Mouse (Mus musculus): ENCODE results near the gene Nat8f2. TPM values are rescaled to one million over a fixed set of nuclear protein-coding genes. Genes with fewer than 3 reads are reported as not detected.
"Not testable (repeated sequence)": the region's sequence is repeated elsewhere in the genome, so short reads cannot be mapped to it uniquely, and the experiment has no call there.

Gene Nat8f2
- total RNA-seq (2021) = not detected
- long read RNA-seq, experiment 1 = 0 reads
- long read RNA-seq, experiment 2 = 0 reads

- DNase-seq; intact Hi-C loops (cut with DNase I): not testable (repeated sequence)
Measured at GRCm38 (mm10) chr6:85869006-85869405, at the start of gene Nat8f2. Gene Nat8f2 (minus strand): TSS chr6:85869158.

DNA sequence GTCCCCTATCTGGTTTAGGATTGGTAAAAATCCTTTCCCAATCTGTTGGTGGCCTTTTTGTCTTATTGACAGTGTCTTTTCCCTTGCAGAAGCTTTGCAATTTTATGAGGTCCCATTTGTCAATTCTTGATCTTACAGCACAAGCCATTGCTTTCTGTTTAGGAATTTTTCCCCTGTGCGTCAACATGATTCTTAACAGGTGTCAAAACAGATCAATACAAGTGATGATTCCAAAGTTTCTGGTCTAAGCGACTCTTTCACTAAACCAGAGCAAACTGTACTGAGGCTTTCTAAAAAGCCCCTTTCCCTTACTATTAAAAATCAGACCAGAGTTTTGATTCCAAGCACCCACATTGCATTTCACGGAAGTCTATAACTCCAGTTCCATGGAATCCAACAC lies 49.4 kb upstream of the Nat8f2 start:
- DNase-seq; intact Hi-C loops (cut with DNase I): not testable (repeated sequence)

DNA sequence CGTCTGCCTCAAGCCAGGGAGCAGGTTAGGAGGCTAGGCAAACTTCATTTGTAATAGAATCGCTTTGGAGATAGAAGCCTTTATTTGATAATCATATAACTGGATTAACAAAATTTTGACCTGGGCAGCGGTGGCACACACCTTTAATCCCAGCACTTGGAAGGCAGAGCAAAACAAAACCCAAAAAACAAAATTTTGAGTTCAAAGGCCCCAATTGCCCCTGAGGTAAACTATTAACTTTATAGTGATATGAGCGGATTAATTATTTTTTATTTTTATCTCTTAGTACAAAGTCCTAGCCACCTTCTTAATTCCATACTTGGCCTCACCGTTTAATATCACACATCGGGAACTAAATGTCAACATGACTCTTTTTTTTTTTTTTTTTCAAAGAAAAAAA lies 47.6 kb upstream of the Nat8f2 start:
- intact Hi-C loops (cut with DNase I) = no loop called here
- DNase-seq = no peak

- DNase-seq = peak; percentile 84 to 88
- intact Hi-C loops (cut with DNase I) = not testable (repeated sequence)
Measured at GRCm38 (mm10) chr6:85915539-85916513, 46.9 kb upstream of the Nat8f2 start, which contains the start of gene Nat8f1. Gene Nat8f1 (minus strand): TSS chr6:85915687.

DNA sequence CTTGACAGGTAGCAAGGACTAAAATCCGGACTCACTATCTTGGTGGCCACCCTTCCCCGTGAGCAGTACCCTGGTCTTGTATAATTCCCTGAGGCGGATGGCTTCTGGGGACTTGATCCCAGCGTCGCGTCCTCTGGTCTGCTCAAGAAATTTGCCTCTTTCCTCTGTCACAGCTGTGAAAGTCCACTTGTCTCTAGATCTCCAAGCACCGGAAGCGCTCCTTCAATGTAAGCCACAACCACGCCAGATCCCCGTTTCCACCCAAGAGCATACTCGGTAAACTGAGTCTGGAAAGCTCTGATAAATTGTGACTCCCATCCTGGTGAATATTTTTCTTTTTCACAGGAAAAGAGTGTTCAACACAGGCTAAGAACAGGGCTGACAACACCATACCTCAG lies 46.2 kb upstream of the Nat8f2 start:
- peak in 1 of 2 experiments; percentile 4 for DNase-seq
- intact Hi-C loops (cut with DNase I) = no loop called here

- intact Hi-C loops (cut with DNase I) = no loop called here
- no peak for DNase-seq
Measured at GRCm38 (mm10) chr6:85911587-85911986, 42.6 kb upstream of the Nat8f2 start, which contains the start of gene Tprkb. Gene Tprkb (plus strand): TSS chr6:85911865.

DNA sequence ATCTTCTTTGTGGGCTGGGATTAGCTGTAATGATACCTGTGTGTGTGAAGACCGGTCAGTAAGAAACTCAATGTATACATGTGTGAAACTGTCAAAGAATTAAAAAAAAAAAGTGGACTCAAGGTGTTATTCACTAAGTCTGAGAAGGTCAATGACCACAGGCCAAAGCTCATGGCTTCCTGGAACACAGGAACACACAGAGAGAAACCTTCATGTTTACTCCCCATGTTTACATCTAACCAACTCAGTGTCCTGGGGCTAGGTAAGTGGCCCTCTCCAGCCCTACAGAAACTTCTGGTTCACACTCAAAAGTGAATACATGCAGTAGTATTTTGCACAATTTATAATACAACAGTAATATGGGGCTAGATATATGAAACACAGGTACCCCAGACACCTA lies 40.7 kb upstream of the Nat8f2 start:
- intact Hi-C loops (cut with DNase I) = loop anchor here (10.0 kb wide), 1 partner anchor 325 kb away; the partner anchor contains the start of gene Alms1

GRCm38 (mm10) chr6:85908341-85908740 lies 39.4 kb upstream of the Nat8f2 start:
- intact Hi-C loops (cut with DNase I) = loop anchor here (10.0 kb wide), 1 partner anchor 324 kb away; the partner anchor contains the start of gene Alms1

More for the DNA sequence above, 40.7 kb upstream of the Nat8f2 start:
- DNase-seq = no peak

DNA sequence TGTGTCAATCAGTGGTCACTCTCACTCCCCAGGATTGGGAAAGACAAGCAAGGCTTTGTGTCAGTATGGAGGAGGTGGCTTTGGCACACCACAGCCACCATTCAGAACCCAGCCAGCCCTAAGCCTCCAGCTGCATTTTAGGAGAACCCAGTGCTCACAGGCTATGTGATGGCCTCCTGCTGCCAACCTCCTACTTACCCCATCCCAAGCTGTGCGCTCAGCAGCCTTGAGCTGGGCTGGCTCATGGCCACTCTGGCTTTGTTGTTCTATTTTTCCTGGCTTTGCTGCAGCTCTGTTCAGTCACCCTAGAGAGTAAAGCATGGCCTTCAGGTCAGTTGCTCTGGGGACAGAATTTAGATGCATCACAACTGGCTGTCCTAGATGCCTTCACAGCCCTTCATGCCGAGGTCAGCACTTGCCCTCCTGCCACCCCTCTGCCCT lies 38.0 kb upstream of the Nat8f2 start:
- intact Hi-C loops (cut with DNase I) = loop anchor here (10.0 kb wide), 1 partner anchor 322 kb away; the partner anchor contains the start of gene Alms1
- DNase-seq = peak; percentile 13 to 28

More at GRCm38 (mm10) chr6:85908341-85908740, 39.4 kb upstream of the Nat8f2 start:
- no peak for DNase-seq

DNA sequence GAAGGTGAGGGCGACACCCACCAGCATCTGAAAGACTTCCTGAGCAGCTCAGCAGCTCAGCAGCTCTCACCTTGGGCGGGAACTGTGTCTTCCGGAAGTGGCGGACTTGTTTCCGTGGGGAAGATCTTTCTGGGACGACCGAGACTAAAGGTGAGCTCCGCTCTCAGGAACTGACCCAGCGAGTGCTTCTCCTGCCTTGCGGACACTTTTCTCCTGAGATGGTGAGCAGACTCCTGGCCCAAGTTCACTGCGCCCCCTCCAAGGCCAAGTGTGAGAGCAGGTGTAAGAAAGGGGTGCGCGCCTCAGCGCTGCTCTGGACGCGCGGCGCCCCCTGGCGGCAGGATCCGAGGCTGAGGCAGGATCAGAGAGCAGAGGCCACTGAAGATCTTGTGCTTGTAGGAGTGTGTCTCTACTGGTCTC lies 35.7 kb upstream of the Nat8f2 start, which contains the start of gene Nat8f4:
Gene Nat8f4, minus strand, starts transcription at position 243 of the 420 bp plus-strand sequence.
- peak; percentile 71 to 84 for DNase-seq
- intact Hi-C loops (cut with DNase I) = loop anchor here (10.0 kb wide), 1 partner anchor 320 kb away; the partner anchor contains the start of gene Alms1

DNA sequence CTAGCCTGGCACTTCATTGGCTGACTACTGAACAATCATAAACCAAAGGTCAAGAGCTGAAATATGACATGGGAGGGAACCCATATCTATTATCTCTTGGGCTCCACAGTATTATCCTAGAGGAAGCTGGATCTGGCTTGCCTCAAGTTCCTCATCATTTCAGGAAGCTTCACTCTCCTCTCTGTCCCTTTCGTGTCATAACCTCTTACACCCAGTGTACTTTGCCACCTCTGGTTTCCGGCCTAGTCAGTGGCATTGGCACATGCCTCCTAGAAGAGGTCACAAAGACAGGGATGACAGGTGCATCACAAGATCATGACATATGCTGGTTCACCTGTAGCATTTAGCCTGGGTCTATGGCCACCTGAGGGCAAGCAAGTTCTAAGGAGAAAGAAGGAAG lies 33.3 kb upstream of the Nat8f2 start:
- no peak for DNase-seq
- intact Hi-C loops (cut with DNase I) = loop anchor here (10.0 kb wide), 1 partner anchor 318 kb away; the partner anchor contains the start of gene Alms1

DNA sequence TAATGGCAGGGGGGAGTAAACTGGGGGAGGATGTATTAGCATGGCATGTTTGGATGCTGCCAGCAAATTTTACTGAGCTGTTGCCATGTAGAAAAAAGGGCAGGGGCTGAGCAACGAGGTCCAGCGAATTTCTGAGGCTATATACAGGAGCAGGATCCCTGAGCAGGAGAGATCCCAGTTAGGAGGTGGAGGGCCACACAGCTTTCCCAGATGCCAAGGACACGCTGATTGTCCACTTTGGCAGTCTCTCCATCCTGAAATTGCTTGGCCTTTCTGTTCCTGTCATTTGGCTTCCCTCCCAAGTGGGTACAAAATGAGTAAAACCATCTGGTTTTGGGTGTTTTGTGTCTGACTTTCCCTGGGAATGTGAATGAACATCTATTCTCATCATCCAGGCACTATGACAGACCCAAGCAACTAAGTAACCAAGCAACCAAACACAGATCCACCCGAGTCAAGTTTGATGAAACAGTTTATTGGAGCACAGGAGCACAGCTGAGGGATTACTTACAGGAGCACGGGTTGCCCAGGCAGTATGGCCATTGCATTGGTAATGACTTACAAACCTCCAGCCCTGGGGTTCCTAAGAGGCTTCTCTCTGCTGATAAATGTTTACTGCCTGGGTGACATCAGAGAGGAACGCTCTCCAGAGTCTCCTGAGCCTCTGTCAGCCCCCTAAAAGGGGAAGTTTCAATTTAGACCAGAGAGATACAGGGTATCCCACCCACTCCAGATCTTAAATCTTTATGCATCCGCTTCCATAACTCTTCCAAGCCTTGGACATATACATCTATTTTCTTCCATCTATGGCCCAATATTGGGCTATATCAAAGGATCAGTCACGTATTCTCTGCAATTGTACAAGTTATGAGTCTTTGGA lies 29.9 kb upstream of the Nat8f2 start:
- DNase-seq; intact Hi-C loops (cut with DNase I): not testable (repeated sequence)

DNA sequence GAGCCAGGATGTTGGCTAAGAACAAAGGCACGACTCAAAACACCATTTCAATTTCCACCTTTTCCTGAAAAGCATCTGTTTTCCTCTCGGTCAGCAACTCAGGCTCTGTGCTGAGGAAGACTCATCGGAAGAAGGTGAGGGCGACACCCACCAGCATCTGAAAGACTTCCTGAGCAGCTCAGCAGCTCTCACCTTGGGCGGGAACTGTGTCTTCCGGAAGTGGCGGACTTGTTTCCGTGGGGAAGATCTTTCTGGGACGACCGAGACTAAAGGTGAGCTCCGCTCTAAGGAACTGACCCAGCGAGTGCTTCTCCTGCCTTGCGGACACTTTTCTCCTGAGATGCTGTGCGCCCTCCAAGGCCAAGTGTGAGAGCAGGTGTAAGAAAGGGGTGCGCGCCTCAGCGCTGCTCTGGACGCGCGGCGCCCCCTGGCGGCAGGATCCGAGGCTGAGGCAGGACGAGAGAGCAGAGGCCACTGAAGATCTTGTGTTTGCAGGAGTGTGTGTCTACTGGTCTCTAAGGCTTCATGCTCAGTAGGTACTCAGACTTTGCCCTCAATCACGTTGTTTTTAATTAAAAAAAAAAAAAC lies 26.2 kb upstream of the Nat8f2 start:
- intact Hi-C loops (cut with DNase I) = not testable (repeated sequence)

GRCm38 (mm10) chr6:85888961-85889360 lies 20.0 kb upstream of the Nat8f2 start:
- DNase-seq = no peak
- intact Hi-C loops (cut with DNase I) = no loop called here

More for the DNA sequence above, 26.2 kb upstream of the Nat8f2 start:
- DNase-seq = peak in 1 of 2 experiments; percentile 35

GRCm38 (mm10) chr6:85884311-85884710 lies 15.4 kb upstream of the Nat8f2 start:
- no peak for DNase-seq
- intact Hi-C loops (cut with DNase I) = no loop called here

GRCm38 (mm10) chr6:85883246-85883645 lies 14.3 kb upstream of the Nat8f2 start:
- intact Hi-C loops (cut with DNase I); DNase-seq: not testable (repeated sequence)

DNA sequence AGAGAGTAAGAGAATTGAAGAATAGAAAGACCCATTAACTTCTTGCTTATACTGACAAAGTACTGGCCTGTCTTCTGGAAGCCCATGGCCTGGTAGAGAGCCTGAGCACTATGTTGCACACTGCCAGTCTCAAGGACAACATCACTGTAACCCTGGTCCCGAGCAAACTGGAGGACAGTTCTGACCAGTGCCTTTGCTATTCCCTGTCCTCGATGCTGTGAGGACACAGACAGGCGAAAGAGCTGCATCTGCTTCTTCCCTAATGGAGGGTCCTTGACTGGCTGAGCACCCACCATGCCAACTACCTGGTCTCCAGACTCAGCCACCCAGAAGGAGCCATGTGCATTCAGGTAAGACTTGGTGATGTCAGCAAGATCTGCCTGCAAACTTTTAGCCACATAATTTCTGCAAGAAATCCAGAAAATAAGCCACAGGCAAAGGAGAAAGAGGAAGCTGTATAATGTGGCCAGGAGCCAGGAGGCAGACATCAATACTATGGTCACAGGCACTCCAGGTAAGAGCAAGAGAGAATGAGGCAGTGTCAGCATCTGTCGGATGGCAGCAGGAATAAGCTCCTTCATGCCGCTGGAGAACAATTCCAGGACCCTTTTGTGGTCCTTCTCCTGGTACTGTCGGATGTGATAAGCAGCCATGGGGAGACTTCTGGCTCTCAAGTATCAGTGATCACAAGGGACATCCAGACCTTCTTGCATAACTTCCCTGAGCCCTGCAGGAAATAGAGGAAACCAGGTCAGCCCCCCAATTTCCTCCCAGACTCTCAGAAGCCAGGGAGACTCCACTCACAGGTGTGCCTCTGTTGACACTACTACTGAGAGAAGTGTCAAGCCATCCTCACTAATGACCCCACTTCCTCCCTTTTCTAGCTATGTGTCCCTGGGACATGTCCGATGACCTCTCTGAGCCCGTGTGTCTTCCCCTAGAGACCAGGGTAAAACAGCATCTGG lies 950 bp downstream of the Nat8f2 start:
- intact Hi-C loops (cut with DNase I) = no loop called here
- DNase-seq = no peak

DNA sequence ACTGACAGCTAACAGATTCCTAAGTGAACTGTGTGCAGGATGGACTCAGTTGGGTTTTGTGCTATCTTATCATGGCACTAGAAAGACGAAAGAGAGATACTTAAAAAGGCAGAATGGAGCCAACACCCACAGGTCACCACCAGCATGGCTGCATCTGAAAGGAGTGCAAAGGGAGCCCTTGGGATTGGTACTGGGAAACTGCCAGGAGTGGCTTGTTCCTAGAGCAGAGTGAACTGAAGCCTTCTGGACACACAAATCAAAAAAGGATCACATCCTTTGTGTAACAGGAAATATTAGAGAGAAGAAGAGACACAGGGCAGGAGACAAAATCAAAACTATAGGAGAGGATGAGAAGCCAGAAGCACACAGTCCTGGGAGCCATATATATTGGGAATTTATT lies 2.0 kb downstream of the Nat8f2 start:
- DNase-seq; intact Hi-C loops (cut with DNase I): not testable (repeated sequence)

Measured in heart, postnatal 14 days (tissue).